Mouse (Mus musculus): ENCODE measurements around the gene 4930558C23Rik.
"Not testable (repeated sequence)": the region's sequence is repeated elsewhere in the genome, so short reads cannot be mapped to it uniquely, and the experiment has no call there.

4930558C23Rik gene

GRCm38 (mm10) chr3:95402741-95403140, at the start of gene 4930558C23Rik:
Gene 4930558C23Rik (minus strand): TSS chr3:95402841.
- no peak for DNase-seq

GRCm38 (mm10) chr3:95450915-95451314, 48.3 kb upstream of the 4930558C23Rik start:
- no peak for DNase-seq

- DNase-seq = peak; percentile 68 to 69
These were observed 47.8 kb upstream of the 4930558C23Rik start for GRCm38 (mm10) chr3:95450408-95450807.

- no peak for DNase-seq
These were observed 42.7 kb upstream of the 4930558C23Rik start for GRCm38 (mm10) chr3:95445311-95445710.

GRCm38 (mm10) chr3:95442406-95443117, 39.9 kb upstream of the 4930558C23Rik start:
- DNase-seq = no peak

GRCm38 (mm10) chr3:95439670-95440069, 37.0 kb upstream of the 4930558C23Rik start:
- DNase-seq = no peak

- DNase-seq = not testable (repeated sequence)
These were observed 36.0 kb upstream of the 4930558C23Rik start for GRCm38 (mm10) chr3:95438636-95439035.

- DNase-seq = no peak
These were observed 32.9 kb upstream of the 4930558C23Rik start for GRCm38 (mm10) chr3:95435561-95435960.

- DNase-seq = peak in 1 of 2 experiments; percentile 13
These were observed 32.3 kb upstream of the 4930558C23Rik start for GRCm38 (mm10) chr3:95434983-95435370.

GRCm38 (mm10) chr3:95434136-95434982, 31.7 kb upstream of the 4930558C23Rik start, which contains the start of gene Arnt:
Gene Arnt (plus strand): TSS chr3:95434388.
- peak; percentile 88 to 90 for DNase-seq

GRCm38 (mm10) chr3:95433301-95433915, 30.8 kb upstream of the 4930558C23Rik start:
- DNase-seq = no peak

GRCm38 (mm10) chr3:95428423-95428822, 25.8 kb upstream of the 4930558C23Rik start:
- not testable (repeated sequence) for DNase-seq

- peak; percentile 35 to 41 for DNase-seq
These were observed 25.2 kb upstream of the 4930558C23Rik start for GRCm38 (mm10) chr3:95427891-95428238.

GRCm38 (mm10) chr3:95427117-95427890, 24.7 kb upstream of the 4930558C23Rik start:
- not testable (repeated sequence) for DNase-seq

- DNase-seq = not testable (repeated sequence)
These were observed 23.8 kb upstream of the 4930558C23Rik start for GRCm38 (mm10) chr3:95426476-95426875.

- no peak for DNase-seq
These were observed 15.2 kb upstream of the 4930558C23Rik start for GRCm38 (mm10) chr3:95417866-95418265.

GRCm38 (mm10) chr3:95412268-95412667, 9.6 kb upstream of the 4930558C23Rik start:
- no peak for DNase-seq

GRCm38 (mm10) chr3:95408852-95409251, 6.2 kb upstream of the 4930558C23Rik start:
- no peak for DNase-seq

- DNase-seq = no peak
These were observed 5.1 kb upstream of the 4930558C23Rik start for GRCm38 (mm10) chr3:95407728-95408127.

- DNase-seq = peak in 1 of 2 experiments; percentile 5
These were observed 8.3 kb downstream of the 4930558C23Rik start for GRCm38 (mm10) chr3:95394385-95394784.

- no peak for DNase-seq
These were observed 17.1 kb downstream of the 4930558C23Rik start for GRCm38 (mm10) chr3:95385401-95386075.

GRCm38 (mm10) chr3:95373208-95373607, 29.4 kb downstream of the 4930558C23Rik start:
- no peak for DNase-seq

Measured in cerebellum, postnatal 14 days (tissue).